23 mouse cellular contexts compared by ENCODE assay signal in the genomic region with DNA sequence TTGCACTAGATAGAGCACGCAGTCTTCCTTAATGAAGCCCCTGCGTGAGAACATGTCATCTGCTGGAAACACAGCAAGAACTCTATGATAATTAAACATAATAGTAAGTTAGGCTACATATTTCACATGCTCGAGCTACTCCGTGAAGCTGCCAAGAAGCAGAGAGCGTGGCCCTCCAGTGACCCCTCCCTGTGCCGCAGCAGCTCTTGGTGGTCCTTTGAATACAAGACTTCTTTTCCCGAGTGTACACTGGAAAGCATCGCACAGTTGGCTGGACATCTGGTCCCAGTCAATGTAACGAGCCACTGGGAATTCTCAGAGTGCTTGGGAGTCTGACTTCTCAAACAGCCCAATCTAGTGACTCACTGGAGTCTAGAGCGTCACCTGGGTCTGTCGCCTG. TPM values are rescaled to one million over a fixed set of nuclear protein-coding genes. Genes with fewer than 3 reads are reported as not detected.
A peak's percentile ranks its signal among the peaks of the same experiment; 100 is the strongest.
DNase-seq lines count a peak whose midpoint lies in the region; ATAC-seq and TF ChIP-seq lines count a peak whose summit lies in the region.
"Had no signal": no experiment of that assay in that cellular context is flagged by ENCODE, and none has a peak within 500 bp of the region (broad histone marks: within the 10 kb centered on the region; RNA-seq: fewer than 3 reads in every experiment).

No protein-coding gene starts in this region.

- no peak overlapping the region for H3K4me2 ChIP-seq in kidney, postnatal 0 days (ENCODE audit: low read length)
- H3K4me2 ChIP-seq in lung, postnatal 0 days (replicated peaks; ENCODE audit: low read depth, low read length), result no peak overlapping the region
- H3K4me2 ChIP-seq in embryonic facial prominence, embryonic 11.5 days (ENCODE audit: low read depth, low read length), result no peak overlapping the region
- no peak overlapping the region for H3K4me2 ChIP-seq in hindbrain, embryonic 12.5 days (replicated peaks)
- H3K4me2 ChIP-seq: embryonic facial prominence, embryonic 12.5 days; forebrain, embryonic 15.5 days; heart, embryonic 13.5 days; hindbrain, embryonic 14.5 days; liver, embryonic 15.5 days; midbrain, embryonic 11.5 days had no signal

- ATAC-seq in kidney, postnatal 0 days (replicated peaks; ENCODE audit: low FRiP score, low read depth), result no peak; the same call in 1 of the 2 replicates
- ATAC-seq in lung, postnatal 0 days, result no peak
- ATAC-seq in embryonic facial prominence, embryonic 11.5 days (replicated peaks; ENCODE audit: insufficient number of reproducible peaks, low FRiP score, low TSS enrichment, low read depth), result no peak
- no peak for ATAC-seq in hindbrain, embryonic 12.5 days (ENCODE audit: low FRiP score)
- ATAC-seq: forebrain, embryonic 15.5 days had no signal

- no peak overlapping the region for H3K27ac ChIP-seq in kidney, postnatal 0 days
- no peak overlapping the region for H3K27ac ChIP-seq in lung, postnatal 0 days (ENCODE audit: low read length)
- no peak overlapping the region for H3K27ac ChIP-seq in embryonic facial prominence, embryonic 11.5 days (replicated peaks; ENCODE audit: low read depth, low read length)
- no peak overlapping the region for H3K27ac ChIP-seq in forebrain, embryonic 10.5 days
- H3K27ac ChIP-seq in hindbrain, embryonic 12.5 days, result no peak overlapping the region
- H3K27ac ChIP-seq: embryonic facial prominence, embryonic 12.5 days; forebrain, embryonic 15.5 days; heart, embryonic 13.5 days; hindbrain, embryonic 14.5 days; left cerebral cortex, adult 2 months; liver, embryonic 15.5 days had no signal

- peak; percentile 79 for DNase-seq in kidney, postnatal 0 days (ENCODE audit: low spot score)
- no peak for DNase-seq in kidney, adult 18-20 months
- DNase-seq in lung, postnatal 0 days (ENCODE audit: low spot score), result peak; percentile 9
- no peak for DNase-seq in lung, postnatal 36 days
- DNase-seq in embryonic facial prominence, embryonic 11.5 days (ENCODE audit: low spot score), result peak; percentile 34
- DNase-seq in retina, embryonic 14.5 days (ENCODE audit: low spot score), result peak; percentile 49
- DNase-seq in forebrain, embryonic 10.5 days (ENCODE audit: extremely low spot score, low spot score), result no peak
- DNase-seq: adrenal gland, postnatal 25 days; cerebellum, adult 9-11 months; gastrocnemius, postnatal 10 days; heart, adult 11 months; liver; thymus, postnatal 14 days had no signal

- no peaks in the 10 kb centered on the region for H3K9me3 ChIP-seq in kidney, postnatal 0 days (replicated peaks; ENCODE audit: low read length)
- no peaks in the 10 kb centered on the region for H3K9me3 ChIP-seq in lung, postnatal 0 days (ENCODE audit: low read length)
- H3K9me3 ChIP-seq in embryonic facial prominence, embryonic 11.5 days (replicated peaks; ENCODE audit: control insufficient read depth, low read length), result no peaks in the 10 kb centered on the region
- peaks cover 6% of the 10 kb centered on the region; the same call in 1 of the 2 replicates for H3K9me3 ChIP-seq in forebrain, embryonic 10.5 days
- no peaks in the 10 kb centered on the region for H3K9me3 ChIP-seq in hindbrain, embryonic 12.5 days (replicated peaks)
- H3K9me3 ChIP-seq: embryonic facial prominence, embryonic 12.5 days; forebrain, embryonic 15.5 days; heart, embryonic 13.5 days; liver, embryonic 15.5 days had no signal

- 51% methylated on average over 11 of the region's 11 CpGs for WGBS in kidney, postnatal 0 days
- 58% methylated on average over 11 of the region's 11 CpGs for WGBS in lung, postnatal 0 days
- 53% methylated on average over 11 of the region's 11 CpGs for WGBS in embryonic facial prominence, embryonic 11.5 days
- WGBS in forebrain, embryonic 10.5 days, result 81% methylated on average over 11 of the region's 11 CpGs
- WGBS in hindbrain, embryonic 12.5 days, result 63% methylated on average over 11 of the region's 11 CpGs

- H3K9ac ChIP-seq in kidney, postnatal 0 days (ENCODE audit: low read depth, low read length), result no peak overlapping the region
- no peak overlapping the region for H3K9ac ChIP-seq in lung, postnatal 0 days (replicated peaks; ENCODE audit: low read depth)
- no peak overlapping the region for H3K9ac ChIP-seq in embryonic facial prominence, embryonic 11.5 days (replicated peaks; ENCODE audit: low read length)
- no peak overlapping the region for H3K9ac ChIP-seq in hindbrain, embryonic 12.5 days
- H3K9ac ChIP-seq: embryonic facial prominence, embryonic 12.5 days; forebrain, embryonic 15.5 days; heart, embryonic 13.5 days; hindbrain, embryonic 14.5 days; liver, embryonic 15.5 days had no signal

- no peaks in the 10 kb centered on the region for H3K27me3 ChIP-seq in kidney, postnatal 0 days (ENCODE audit: insufficient read depth, low read length)
- no peaks in the 10 kb centered on the region for H3K27me3 ChIP-seq in lung, postnatal 0 days (replicated peaks; ENCODE audit: insufficient read depth, low read length)
- H3K27me3 ChIP-seq in embryonic facial prominence, embryonic 11.5 days (ENCODE audit: control insufficient read depth, insufficient read depth, low read length), result no peaks in the 10 kb centered on the region
- no peaks in the 10 kb centered on the region for H3K27me3 ChIP-seq in forebrain, embryonic 10.5 days (ENCODE audit: poor library complexity, severe bottlenecking)
- no peaks in the 10 kb centered on the region for H3K27me3 ChIP-seq in hindbrain, embryonic 12.5 days
- H3K27me3 ChIP-seq: embryonic facial prominence, embryonic 12.5 days; forebrain, embryonic 15.5 days; heart, embryonic 13.5 days had no signal

- H3K4me3 ChIP-seq in kidney, postnatal 0 days (replicated peaks; ENCODE audit: low read depth, low read length), result no peak overlapping the region
- no peak overlapping the region for H3K4me3 ChIP-seq in lung, postnatal 0 days (ENCODE audit: low read depth, low read length)
- H3K4me3 ChIP-seq in embryonic facial prominence, embryonic 11.5 days (ENCODE audit: low read depth, low read length), result no peak overlapping the region
- no peak overlapping the region for H3K4me3 ChIP-seq in forebrain, embryonic 10.5 days
- H3K4me3 ChIP-seq in hindbrain, embryonic 12.5 days, result no peak overlapping the region
- H3K4me3 ChIP-seq: embryonic facial prominence, embryonic 12.5 days; erythroblast, embryonic 14.5 days; forebrain, embryonic 15.5 days; heart, embryonic 13.5 days; left cerebral cortex, adult 2 months; liver, embryonic 15.5 days had no signal

- 0 out of 2 replicates have a peak, but pooled peaks cover 3% of the 10 kb centered on the region for H3K4me1 ChIP-seq in kidney, postnatal 0 days (replicated peaks; ENCODE audit: insufficient read depth, low read length)
- no peaks in the 10 kb centered on the region for H3K4me1 ChIP-seq in lung, postnatal 0 days (ENCODE audit: insufficient read depth, low read depth, low read length)
- no peaks in the 10 kb centered on the region; the same call in 1 of the 2 replicates for H3K4me1 ChIP-seq in embryonic facial prominence, embryonic 11.5 days (ENCODE audit: control insufficient read depth, insufficient read depth, low read length)
- H3K4me1 ChIP-seq in forebrain, embryonic 10.5 days, result peaks cover 9% of the 10 kb centered on the region; the same call in 1 of the 2 replicates
- 0 out of 2 replicates have a peak, but pooled peaks cover 3% of the 10 kb centered on the region for H3K4me1 ChIP-seq in hindbrain, embryonic 12.5 days
- H3K4me1 ChIP-seq: embryonic facial prominence, embryonic 12.5 days; forebrain, embryonic 15.5 days; liver, embryonic 15.5 days had no signal

- no peak for TF ChIP-seq EP300 in lung, postnatal 0 days (IDR thresholded peaks at IDR 0.05)

- TF ChIP-seq CTCF in kidney, postnatal 0 days (IDR thresholded peaks at IDR 0.05; ENCODE audit: low read depth), result no peak
- TF ChIP-seq CTCF in lung, postnatal 0 days (IDR thresholded peaks at IDR 0.05), result no peak

- no peaks in the 10 kb centered on the region for H3K36me3 ChIP-seq in kidney, postnatal 0 days (ENCODE audit: insufficient read depth, low read length)
- H3K36me3 ChIP-seq in lung, postnatal 0 days (ENCODE audit: insufficient read depth, low read length), result no peaks in the 10 kb centered on the region
- no peaks in the 10 kb centered on the region for H3K36me3 ChIP-seq in embryonic facial prominence, embryonic 11.5 days (replicated peaks; ENCODE audit: control insufficient read depth, insufficient read depth, low read depth, low read length)
- no peaks in the 10 kb centered on the region for H3K36me3 ChIP-seq in forebrain, embryonic 10.5 days (replicated peaks)
- no peaks in the 10 kb centered on the region for H3K36me3 ChIP-seq in hindbrain, embryonic 12.5 days
- H3K36me3 ChIP-seq: embryonic facial prominence, embryonic 12.5 days; forebrain, embryonic 15.5 days; heart, embryonic 13.5 days; liver, embryonic 15.5 days had no signal

RNA-seq across cellular contexts. Expression of a gene that starts 15.5 kb away (rescaled TPM):
- 0.25 and 0.56 TPM in 2 replicates for polyA plus RNA-seq in kidney, postnatal 0 days (2015; fragmentation: Nextera tagmentation; extraction: Ambion mirVana)
- polyA plus RNA-seq in lung, postnatal 0 days (2015; fragmentation: Nextera tagmentation; extraction: Ambion mirVana), result 0.10 TPM in 1 of 2 replicates, not detected in the other
- polyA plus RNA-seq in embryonic facial prominence, embryonic 11.5 days (2014; fragmentation: Nextera tagmentation; extraction: Ambion mirVana), result 0.11 and 0.47 TPM in 2 replicates
- 0.31 TPM in 1 of 2 replicates, not detected in the other for polyA plus RNA-seq in forebrain, embryonic 10.5 days (2016; fragmentation: Nextera tagmentation; extraction: Ambion mirVana)
- polyA plus RNA-seq in hindbrain, embryonic 12.5 days (2016; fragmentation: Nextera tagmentation; extraction: Ambion mirVana), result 0.26 and 0.50 TPM in 2 replicates
- polyA plus RNA-seq: erythroblast, embryonic 14.5 days; liver, embryonic 15.5 days; lung, embryonic 16.5 days had no signal

RNA-seq across cellular contexts. Expression of a gene that starts 54.2 kb away (rescaled TPM):
- 0.55 and 0.68 TPM in 2 replicates for polyA plus RNA-seq in kidney, postnatal 0 days (2015; fragmentation: Nextera tagmentation; extraction: Ambion mirVana)
- polyA plus RNA-seq in lung, postnatal 0 days (2015; fragmentation: Nextera tagmentation; extraction: Ambion mirVana), result 0.36 and 0.78 TPM in 2 replicates
- 0.15 and 0.20 TPM in 2 replicates for polyA plus RNA-seq in embryonic facial prominence, embryonic 11.5 days (2014; fragmentation: Nextera tagmentation; extraction: Ambion mirVana)
- 0.07 and 0.32 TPM in 2 replicates for polyA plus RNA-seq in forebrain, embryonic 10.5 days (2016; fragmentation: Nextera tagmentation; extraction: Ambion mirVana)
- 0.12 TPM in 1 of 2 replicates, not detected in the other for polyA plus RNA-seq in hindbrain, embryonic 12.5 days (2016; fragmentation: Nextera tagmentation; extraction: Ambion mirVana)
- polyA plus RNA-seq: erythroblast, embryonic 14.5 days; heart, embryonic 13.5 days had no signal

Comparison
In these comparisons a context has a peak if more than half of its experiments do, and no peak if none do; other contexts are left out.
1. DNase-seq: peak in kidney, postnatal 0 days (single experiment), lung, postnatal 0 days (single experiment), embryonic facial prominence, embryonic 11.5 days (single experiment) and retina, embryonic 14.5 days (single experiment); none in kidney, adult 18-20 months (single experiment), lung, postnatal 36 days (single experiment) and forebrain, embryonic 10.5 days (single experiment).